Mouse (Mus musculus) cerebellum, postnatal 36 days (tissue): ENCODE data around the gene Noxo1.

Experiments used
- DNase-seq, 2 experiments: peaks; one replicate each; pipeline ENCODE4 v3.0.0; 2021 to 2022; ENCODE audit warnings: mixed read lengths in 2 of 2

Gene Noxo1

DNA sequence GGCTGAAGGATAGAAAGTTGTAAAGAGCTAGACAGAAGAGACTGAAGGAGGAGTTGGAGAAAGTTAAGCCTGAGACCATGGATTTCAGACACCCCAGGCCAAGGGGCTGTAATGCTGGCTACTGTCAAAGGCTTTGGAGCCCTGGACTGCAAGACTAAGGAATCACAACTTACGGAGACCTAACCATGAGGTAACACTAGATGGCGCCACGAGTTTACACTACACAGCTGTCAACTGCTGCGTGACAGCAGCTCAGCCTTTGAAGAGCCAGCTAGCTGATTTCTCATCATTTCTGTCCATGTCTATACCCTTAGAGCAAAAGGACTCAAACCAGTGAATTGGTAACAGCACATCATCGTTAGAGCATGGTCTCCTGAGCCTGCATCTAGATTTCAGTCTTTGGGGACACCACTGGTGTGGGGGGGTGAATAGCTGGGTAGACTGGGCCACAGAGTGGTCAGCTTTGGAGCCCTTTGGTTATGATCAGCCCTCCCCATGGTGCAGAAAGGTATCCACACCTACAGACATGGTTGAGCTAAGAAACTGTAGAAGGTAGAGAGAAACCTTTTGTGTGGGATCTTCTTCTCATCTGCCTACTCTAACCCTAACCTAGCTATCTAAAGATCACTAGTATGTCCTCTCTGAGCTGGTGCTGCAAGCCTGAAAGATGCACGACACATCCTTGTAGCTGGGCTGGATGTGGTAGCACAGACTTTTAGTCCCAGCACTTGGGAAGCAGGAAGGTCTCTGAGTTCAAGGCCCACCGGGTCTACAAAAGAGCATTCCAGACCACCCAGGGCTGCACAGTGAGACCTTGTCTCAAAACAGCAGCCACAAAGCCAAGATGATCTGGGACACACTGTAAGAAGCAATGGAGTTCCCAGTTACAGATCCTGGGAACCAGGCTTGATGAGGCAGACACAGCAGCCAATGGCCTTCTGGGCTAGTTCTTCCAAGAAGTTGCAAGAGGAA is 49.8 kb downstream of the Noxo1 start:
- peak; percentile 67 to 77 for DNase-seq

DNA sequence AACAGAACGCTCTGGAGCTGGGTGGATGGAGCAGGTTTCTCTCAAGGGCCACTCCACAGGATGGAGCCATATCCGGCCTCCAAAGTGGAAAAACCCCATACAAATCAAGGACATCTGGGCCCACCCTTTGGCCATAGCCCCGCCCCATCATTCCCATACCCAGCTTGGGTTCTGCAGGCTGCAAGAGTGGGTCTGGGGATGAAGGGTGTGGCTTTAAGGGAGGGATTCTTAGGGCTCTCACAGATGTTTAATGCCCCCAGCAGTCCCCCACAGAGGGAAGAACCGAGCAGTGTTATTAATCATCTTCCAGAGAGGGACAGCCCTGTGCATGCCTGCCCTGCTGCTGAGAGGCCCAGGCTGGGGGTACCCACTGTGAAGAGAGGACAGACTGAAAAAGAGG is 51.0 kb downstream of the Noxo1 start:
- no peak for DNase-seq
